In genomic region chr2:132715421-132716070, GRCm38 (mm10) we compare ENCODE assay signal across 9 mouse cellular contexts. TPM values are rescaled to one million over a fixed set of nuclear protein-coding genes. Genes with fewer than 3 reads are reported as not detected.
DNase-seq lines count a peak whose midpoint lies in the region; ATAC-seq and TF ChIP-seq lines count a peak whose summit lies in the region.
"Had no signal": no experiment of that assay in that cellular context is flagged by ENCODE, and none has a peak within 500 bp of the region (broad histone marks: within the 10 kb centered on the region; RNA-seq: fewer than 3 reads in every experiment).

No protein-coding gene starts in this region.

- TF ChIP-seq EP300 in lung, postnatal 0 days (IDR thresholded peaks at IDR 0.05), result no peak

- H3K4me3 ChIP-seq in lung, postnatal 0 days (ENCODE audit: low read depth, low read length), result no peak overlapping the region
- H3K4me3 ChIP-seq in thymus, adult 2 months (ENCODE audit: control insufficient read depth, insufficient read depth, low read length), result no peak overlapping the region

- H3K9ac ChIP-seq in lung, postnatal 0 days (replicated peaks; ENCODE audit: low read depth), result no peak overlapping the region

- H3K4me2 ChIP-seq in lung, postnatal 0 days (replicated peaks; ENCODE audit: low read depth, low read length), result no peak overlapping the region

- no peaks in the 10 kb centered on the region for H3K27me3 ChIP-seq in lung, postnatal 0 days (replicated peaks; ENCODE audit: insufficient read depth, low read length)
- H3K27me3 ChIP-seq in thymus, adult 2 months (ENCODE audit: control insufficient read depth, insufficient read depth, low read length), result no peaks in the 10 kb centered on the region
- H3K27me3 ChIP-seq: Patski had no signal

- WGBS in lung, postnatal 0 days, result 64% methylated on average over 12 of the region's 12 CpGs
- WGBS in thymus, adult 2 months, result 89% methylated on average over 12 of the region's 12 CpGs

- ATAC-seq in lung, postnatal 0 days, result no peak

- no peaks in the 10 kb centered on the region for H3K4me1 ChIP-seq in lung, postnatal 0 days (ENCODE audit: insufficient read depth, low read depth, low read length)
- no peaks in the 10 kb centered on the region for H3K4me1 ChIP-seq in thymus, adult 2 months (replicated peaks; ENCODE audit: control insufficient read depth, insufficient read depth, low read length)

- TF ChIP-seq CTCF in lung, postnatal 0 days (IDR thresholded peaks at IDR 0.05), result no peak
- no peak for TF ChIP-seq CTCF in thymus, adult 2 months (IDR thresholded peaks at IDR 0.05; ENCODE audit: borderline replicate concordance, control insufficient read depth, extremely low read depth, insufficient read depth, low read length, poor library complexity)

- DNase-seq in lung, postnatal 0 days (ENCODE audit: low spot score), result peak; percentile 30
- DNase-seq in lung, postnatal 25 days (ENCODE audit: low spot score), result no peak
- peak; percentile 14 for DNase-seq in embryo, embryonic 11.5 days (ENCODE audit: low read depth, low spot score)
- peak; percentile 33 for DNase-seq in heart, postnatal 4 days
- peak; percentile 60 for DNase-seq in retina, embryonic 14.5 days (ENCODE audit: low spot score)
- DNase-seq in right cerebral cortex, postnatal 14 days, result no peak
- DNase-seq in thymus, adult 2 months, result no peak
- no peak for DNase-seq in frontal cortex, postnatal 10 days (ENCODE audit: low spot score in 2 of 2)

- no peak overlapping the region for H3K27ac ChIP-seq in lung, postnatal 0 days (ENCODE audit: low read length)
- H3K27ac ChIP-seq in thymus, adult 2 months (ENCODE audit: control insufficient read depth, insufficient read depth, low read length), result no peak overlapping the region

- H3K36me3 ChIP-seq in lung, postnatal 0 days (ENCODE audit: insufficient read depth, low read length), result no peaks in the 10 kb centered on the region
- no peaks in the 10 kb centered on the region for H3K36me3 ChIP-seq in thymus, adult 2 months (ENCODE audit: control insufficient read depth, insufficient read depth, low read length)

- H3K9me3 ChIP-seq in lung, postnatal 0 days (ENCODE audit: low read length), result no peaks in the 10 kb centered on the region

- no peak for TF ChIP-seq POLR2A in thymus, adult 2 months (IDR thresholded peaks at IDR 0.05; ENCODE audit: control insufficient read depth, extremely low read depth, insufficient read depth, low read length, poor library complexity)

RNA-seq across cellular contexts. Expression of gene Shld1, which starts 28.8 kb away (rescaled TPM):
- polyA plus RNA-seq in lung, postnatal 0 days (2015; fragmentation: Nextera tagmentation; extraction: Ambion mirVana), result 17.2 and 19.8 TPM in 2 replicates
- total RNA-seq in heart, postnatal 4 days (2021), result 1 to 10 TPM; 5.3 to 7.4 TPM
- 13.1 and 20.8 TPM in 2 replicates for polyA plus RNA-seq in thymus, adult 2 months (2012; rRNA removed)

Comparison
In these comparisons a context has a peak if more than half of its experiments do, and no peak if none do; other contexts are left out.
1. DNase-seq: peak in lung, postnatal 0 days (single experiment), embryo, embryonic 11.5 days (single experiment), heart, postnatal 4 days (single experiment) and retina, embryonic 14.5 days (single experiment); none in lung, postnatal 25 days (single experiment), right cerebral cortex, postnatal 14 days (single experiment), thymus, adult 2 months (single experiment) and frontal cortex, postnatal 10 days (0 of 2).